Mouse (Mus musculus): ENCODE measurements at regions not wholly inside any gene's neighbourhood (a gene's known extent, or its start where the extent isn't known, plus 50 kb on each side); places are given as distances from the start of the nearest gene placed in this dataset.

DNA sequence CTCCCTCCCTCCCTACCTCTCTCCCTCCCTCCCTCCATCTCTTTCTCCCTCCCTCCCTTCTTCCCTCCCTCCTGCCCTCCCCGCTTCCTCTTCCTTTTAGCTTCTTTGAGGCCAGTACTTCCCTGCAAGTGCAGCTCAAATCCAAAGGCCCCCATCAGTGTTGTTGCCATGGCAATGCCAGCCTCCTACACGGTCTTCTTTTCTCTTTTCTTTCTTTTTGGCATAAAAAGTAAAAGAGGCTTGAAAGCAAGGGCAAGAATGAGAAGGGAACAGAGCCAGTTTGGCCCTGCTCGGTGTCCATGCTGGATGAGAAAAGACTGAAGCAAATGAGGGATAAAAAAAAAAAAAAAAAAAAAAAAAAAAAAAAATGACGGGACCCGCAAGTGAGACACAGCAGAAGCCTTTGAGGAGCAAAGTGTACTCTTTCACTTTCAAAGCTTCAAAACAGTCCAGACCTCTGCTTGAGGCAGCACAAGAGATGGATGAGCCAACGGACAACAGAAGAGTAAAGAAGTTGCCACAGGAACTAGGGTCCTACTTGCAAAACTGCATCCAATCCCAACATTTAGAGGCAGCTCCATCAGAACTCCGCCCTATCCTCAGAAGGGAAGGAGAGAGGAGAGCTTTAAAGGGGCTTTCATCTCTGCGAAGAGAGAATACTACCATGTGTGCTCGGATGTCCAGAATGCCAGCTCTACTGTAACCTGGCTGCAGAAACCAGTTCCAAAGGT is 106.9 kb upstream of the Pabpc6 start:
- intact Hi-C loops (cut with DNase I) = loop anchor here (5.0 kb wide), 1 partner anchor 186 kb away; no protein-coding TSS in a partner anchor
- no peak for DNase-seq

DNA sequence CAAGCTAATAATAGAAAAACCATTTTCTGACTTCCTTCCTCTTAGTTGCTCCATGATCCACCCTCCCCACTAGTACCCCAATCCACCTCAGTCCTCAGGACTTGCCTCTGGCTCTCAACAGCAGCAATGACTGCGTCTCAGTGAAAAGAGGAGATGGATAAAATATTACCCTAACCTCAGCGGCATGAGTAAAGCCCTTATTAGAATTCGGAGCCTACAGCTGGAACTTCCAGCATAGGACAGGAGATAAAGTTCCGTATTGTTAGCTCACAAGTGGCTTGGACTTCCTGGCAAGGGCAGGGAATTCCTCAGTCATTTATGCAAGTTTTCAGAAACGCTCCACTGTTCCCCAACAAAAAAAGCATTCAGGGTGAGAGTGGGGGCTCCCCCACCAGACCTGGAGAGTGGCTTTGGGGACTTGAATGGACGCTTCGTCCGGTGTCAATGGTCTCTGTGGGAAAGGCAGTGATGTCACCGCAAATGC is 106.2 kb upstream of the Pabpc6 start:
- peak in 1 of 2 experiments; percentile 55 for DNase-seq
- intact Hi-C loops (cut with DNase I) = loop anchor here (5.0 kb wide), 1 partner anchor 187 kb away; no protein-coding TSS in a partner anchor

GRCm38 (mm10) chr17:9774740-9775629 is 105.5 kb upstream of the Pabpc6 start:
- no peak for DNase-seq
- intact Hi-C loops (cut with DNase I) = loop anchor here (5.0 kb wide), 1 partner anchor 187 kb away; no protein-coding TSS in a partner anchor

- DNase-seq = no peak
- intact Hi-C loops (cut with DNase I) = no loop called here
Measured at GRCm38 (mm10) chr17:9773744-9774143, 104.2 kb upstream of the Pabpc6 start.

DNA sequence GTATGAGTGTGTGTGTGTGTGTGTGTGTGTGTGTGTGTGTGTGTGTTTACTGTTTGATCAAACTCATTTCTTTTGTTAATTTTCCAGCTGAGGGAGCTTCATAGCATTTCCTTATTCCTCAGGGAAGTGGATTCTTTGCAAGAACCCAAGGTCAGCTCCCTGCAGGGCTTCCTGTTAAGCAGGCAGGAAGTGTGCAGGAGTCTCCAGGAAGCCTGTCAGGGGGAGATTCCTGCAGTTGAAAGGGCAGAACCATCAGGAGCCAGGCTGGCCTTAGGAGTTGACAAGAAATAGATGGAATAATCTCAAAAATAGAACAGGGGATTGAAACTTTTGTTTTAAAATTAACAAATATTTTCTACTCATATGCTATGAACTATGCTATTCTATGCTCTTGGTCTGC is 98.8 kb upstream of the Pabpc6 start:
- DNase-seq = no peak
- intact Hi-C loops (cut with DNase I) = loop anchor here (10.0 kb wide), 1 partner anchor 733 kb away; no protein-coding TSS in a partner anchor

DNA sequence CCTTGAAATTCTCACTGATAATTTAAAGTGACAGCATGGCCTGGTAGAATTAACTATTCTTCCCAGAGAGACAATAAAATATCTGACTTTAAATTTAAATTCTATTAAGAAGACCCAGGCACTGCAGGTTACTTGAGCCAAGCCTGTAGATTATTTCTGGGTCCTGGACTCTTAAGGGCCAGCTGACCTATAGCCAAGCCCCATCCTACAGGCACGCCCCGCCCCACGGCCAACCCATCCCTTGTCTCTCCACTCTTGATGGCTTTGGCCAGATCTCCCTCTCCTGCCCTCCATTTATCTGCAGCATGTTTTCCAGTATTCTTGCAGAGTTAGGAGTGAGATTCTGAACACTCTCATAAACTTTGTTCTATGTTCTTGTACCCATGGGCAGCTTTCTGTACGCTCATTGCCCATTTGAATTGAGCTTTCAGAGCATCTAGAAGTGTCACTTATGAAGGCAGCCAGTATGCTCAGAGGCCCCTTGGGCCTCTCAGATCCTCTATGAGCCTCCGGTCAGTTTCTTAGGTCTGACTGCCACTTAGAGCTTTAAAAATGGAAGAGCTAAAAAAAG is 96.2 kb upstream of the Pabpc6 start:
- intact Hi-C loops (cut with DNase I) = loop anchor here (10.0 kb wide), 1 partner anchor 731 kb away; no protein-coding TSS in a partner anchor

DNA sequence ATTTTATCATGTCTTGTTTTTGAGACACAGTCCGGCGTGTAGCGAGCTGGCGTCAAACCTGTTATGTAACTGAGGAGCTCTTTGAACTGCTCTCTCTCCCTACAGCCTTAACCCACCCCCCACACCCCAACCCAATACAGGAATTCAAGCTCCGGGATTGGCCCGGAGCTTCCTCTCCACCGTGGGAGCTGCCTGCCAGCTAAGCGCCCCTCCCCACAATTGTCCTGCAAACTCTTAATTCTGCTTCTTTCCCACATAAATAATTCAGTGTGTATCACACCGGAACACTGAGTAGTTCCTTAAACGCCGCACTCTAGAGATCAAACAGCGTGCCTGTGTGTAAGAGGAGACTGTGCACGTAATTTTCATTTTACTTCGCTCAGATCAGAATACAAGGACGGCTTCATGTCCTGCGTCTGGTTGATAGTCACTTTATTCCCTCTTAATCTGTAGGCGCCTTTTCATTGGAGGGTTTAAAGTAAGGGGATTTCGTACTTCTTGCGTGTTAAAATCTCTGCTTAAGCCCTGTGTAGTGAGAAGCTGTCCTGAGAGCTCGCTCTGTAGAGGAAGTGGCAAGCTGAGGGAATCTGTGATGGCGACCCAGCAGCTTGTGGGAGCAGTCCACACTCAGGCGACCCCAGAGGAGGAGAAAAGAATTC is 95.3 kb upstream of the Pabpc6 start:
- DNase-seq = peak; percentile 49 to 70
- intact Hi-C loops (cut with DNase I) = loop anchor here (10.0 kb wide), 1 partner anchor 730 kb away; no protein-coding TSS in a partner anchor

More for the DNA sequence above, 96.2 kb upstream of the Pabpc6 start:
- no peak for DNase-seq

DNA sequence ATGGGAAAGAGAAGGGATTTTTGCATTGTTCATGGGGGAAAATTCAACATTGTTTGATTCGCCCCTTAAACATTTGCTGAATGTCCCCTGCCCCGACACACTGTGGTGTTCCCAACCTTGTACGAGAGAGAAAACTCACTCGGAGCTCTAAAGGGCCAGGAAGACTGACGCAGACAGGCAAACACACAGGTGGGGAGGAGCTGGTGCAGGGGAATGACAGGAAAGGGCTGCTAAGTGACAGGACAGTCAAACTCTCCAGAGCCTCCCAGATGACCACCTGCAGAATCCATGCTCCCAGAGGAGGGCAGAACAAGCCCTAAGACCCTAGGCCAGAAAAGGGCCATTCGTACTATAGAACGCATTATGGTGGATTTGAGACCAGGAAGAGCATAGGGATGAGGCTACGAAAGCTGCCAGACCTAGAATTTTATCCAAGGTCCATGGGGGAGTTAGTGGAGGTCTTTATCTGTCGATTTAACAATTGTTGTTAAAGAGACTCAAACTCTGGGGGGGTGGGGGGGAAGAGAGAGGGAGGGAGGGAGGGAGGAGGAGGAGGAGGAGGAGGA is 94.6 kb upstream of the Pabpc6 start:
- no peak for DNase-seq
- intact Hi-C loops (cut with DNase I) = loop anchor here (10.0 kb wide), 1 partner anchor 729 kb away; no protein-coding TSS in a partner anchor

GRCm38 (mm10) chr17:9763110-9763509 is 93.6 kb upstream of the Pabpc6 start:
- intact Hi-C loops (cut with DNase I) = loop anchor here (10.0 kb wide), 1 partner anchor 728 kb away; no protein-coding TSS in a partner anchor
- DNase-seq = no peak

DNA sequence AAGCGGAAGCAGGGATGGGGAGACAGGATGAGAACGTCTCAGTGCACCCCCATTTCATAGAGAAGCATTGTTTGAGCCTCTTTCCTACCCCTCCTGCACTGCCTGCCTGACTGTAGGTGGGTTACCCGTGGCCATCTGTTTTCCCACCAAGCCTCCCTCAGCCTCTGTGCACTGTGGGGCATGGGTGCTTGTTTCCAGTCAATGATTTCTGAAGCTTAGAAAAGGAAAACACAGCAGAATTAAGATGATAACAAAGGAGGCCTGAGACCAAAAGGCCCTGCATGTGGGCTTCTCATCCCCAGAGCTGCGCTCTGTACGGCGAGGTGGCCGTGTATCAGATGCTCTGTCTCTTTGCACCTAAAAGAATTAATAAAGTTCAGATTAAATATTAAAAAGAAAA is 92.9 kb upstream of the Pabpc6 start:
- no peak for DNase-seq
- intact Hi-C loops (cut with DNase I) = loop anchor here (10.0 kb wide), 1 partner anchor 728 kb away; no protein-coding TSS in a partner anchor

DNA sequence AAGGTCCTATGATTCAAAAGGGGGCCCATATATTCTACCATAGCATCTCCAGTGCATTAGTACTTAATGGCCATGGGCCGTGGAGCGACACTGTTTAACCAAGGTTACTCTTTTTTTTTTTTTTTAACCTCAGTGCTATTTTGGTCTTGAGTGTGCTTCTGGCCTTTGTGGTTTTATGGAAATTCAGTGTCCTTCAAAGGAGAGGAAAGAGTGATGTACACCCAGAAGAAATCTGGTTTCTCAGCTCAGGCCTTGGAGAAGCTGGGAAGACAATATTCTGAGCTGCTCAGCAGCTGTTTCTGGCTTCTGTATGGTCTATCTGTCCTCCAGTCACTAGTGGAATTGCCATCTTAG is 91.2 kb upstream of the Pabpc6 start:
- no peak for DNase-seq
- intact Hi-C loops (cut with DNase I) = loop anchor here (2.0 to 10.0 kb wide), 3 partner anchors 280 to 726 kb away; no protein-coding TSS in a partner anchor

DNA sequence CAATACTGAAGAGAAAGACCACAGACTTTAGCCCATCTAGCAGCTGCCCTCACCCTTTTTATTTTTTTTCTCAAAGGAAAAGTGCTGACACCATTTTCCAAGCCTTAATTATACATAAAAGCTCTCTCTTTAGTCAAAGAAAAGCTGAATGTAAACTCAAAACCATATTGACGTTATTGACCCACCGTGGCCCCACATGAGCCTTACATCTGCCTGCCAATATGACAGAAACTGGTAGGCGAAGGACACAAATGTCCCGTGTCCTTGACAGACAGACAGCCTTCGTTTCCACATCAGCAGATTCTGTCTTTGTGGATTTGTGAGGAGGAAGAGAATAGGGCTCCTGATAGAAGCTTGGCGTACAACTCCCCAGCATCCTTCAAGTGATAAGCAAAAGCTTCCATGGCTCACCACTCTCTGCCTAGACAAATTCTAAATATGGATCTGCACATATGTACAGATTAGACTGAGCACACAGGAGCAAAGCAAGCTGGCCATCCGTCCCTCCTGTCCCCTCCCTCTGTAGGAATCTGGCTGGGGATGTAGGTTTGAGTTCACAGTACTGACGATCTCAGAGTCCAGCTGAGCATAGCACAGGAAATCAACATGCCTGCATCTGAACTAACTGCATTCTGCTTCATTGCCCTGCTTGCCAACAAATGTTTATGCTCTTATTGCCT is 90.6 kb upstream of the Pabpc6 start:
- DNase-seq = no peak
- intact Hi-C loops (cut with DNase I) = loop anchor here (2.0 to 10.0 kb wide), 3 partner anchors 281 to 725 kb away; no protein-coding TSS in a partner anchor

- DNase-seq = peak; percentile 58 to 68
- intact Hi-C loops (cut with DNase I) = loop anchor here (2.0 to 10.0 kb wide), 4 partner anchors 129 to 1305 kb away; no protein-coding TSS in a partner anchor
Measured at GRCm38 (mm10) chr17:9759421-9759852, 89.9 kb upstream of the Pabpc6 start.

DNA sequence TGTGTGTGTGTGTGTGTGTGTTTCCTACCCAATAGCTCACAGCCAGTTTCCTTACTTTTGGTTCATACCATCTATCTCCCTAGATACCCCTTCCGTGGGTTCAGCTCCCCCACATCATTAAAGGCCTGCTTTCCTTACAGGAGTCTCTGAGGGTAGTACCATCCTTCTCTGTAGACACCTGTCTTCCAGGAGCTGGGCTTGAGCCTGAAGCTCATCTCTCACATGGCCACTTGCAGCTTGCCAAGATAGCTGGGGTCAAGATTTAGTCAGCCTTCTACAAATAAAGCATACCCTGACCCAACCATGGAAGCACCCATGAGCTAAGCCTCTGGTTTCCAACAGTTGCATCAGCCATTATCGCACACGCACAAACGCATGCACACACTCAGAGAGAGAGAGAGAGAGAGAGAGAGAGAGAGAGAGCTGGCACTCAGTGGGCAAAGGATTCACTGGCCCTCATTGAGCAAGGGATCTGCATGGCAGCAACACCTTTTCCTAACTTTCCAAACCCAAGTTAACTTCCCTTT is 88.3 kb upstream of the Pabpc6 start:
- DNase-seq = no peak
- intact Hi-C loops (cut with DNase I) = loop anchor here (2.0 to 10.0 kb wide), 6 partner anchors 131 to 1307 kb away; no protein-coding TSS in a partner anchor

DNA sequence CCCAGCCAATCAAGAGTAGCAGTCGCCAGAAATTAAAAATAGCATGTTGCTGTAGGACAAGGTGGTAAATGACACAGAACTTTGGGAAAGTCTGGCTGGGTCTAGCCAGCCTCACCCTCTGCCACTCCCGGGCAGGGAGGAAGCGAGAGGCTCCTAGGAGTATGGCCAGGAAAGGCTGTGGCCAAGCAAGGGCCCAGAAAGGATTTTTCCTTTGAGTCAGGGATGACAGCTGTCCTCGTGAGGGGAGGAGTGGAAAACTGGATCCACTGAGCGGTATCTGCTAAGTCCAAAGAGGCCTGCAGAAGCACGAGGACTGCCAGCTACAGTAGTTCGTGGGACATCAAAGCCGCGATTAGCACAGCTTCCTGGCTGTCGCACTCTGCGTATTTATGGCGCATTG is 87.2 kb upstream of the Pabpc6 start:
- intact Hi-C loops (cut with DNase I) = loop anchor here (2.0 to 10.0 kb wide), 4 partner anchors 206 to 1308 kb away; no protein-coding TSS in a partner anchor
- DNase-seq = peak; percentile 58 to 79

DNA sequence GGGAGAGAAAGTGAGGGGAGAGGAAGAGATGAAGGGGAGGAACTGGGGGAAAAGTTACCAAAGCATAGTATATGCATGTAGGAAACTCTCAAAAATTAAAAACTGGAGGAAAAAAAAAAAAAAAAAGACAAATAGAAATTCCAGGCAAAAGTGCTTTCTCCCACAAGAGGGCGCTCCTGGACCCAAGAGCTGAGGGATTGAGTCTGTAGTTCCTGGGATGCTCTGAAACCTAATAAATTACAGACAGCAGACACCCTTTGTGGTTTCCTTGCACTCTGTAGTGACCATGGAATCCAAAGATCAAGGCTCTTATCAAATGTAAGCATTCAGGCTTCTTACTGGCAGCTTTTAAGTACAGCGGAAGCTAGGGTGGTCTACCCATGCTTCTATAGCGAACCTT is 86.7 kb upstream of the Pabpc6 start:
- intact Hi-C loops (cut with DNase I) = loop anchor here (2.0 to 10.0 kb wide), 4 partner anchors 206 to 1309 kb away; no protein-coding TSS in a partner anchor
- DNase-seq = peak; percentile 75 to 82

GRCm38 (mm10) chr17:9755576-9755975 is 86.1 kb upstream of the Pabpc6 start:
- intact Hi-C loops (cut with DNase I) = loop anchor here (5.0 to 10.0 kb wide), 2 partner anchors 207 to 1309 kb away; no protein-coding TSS in a partner anchor
- DNase-seq = no peak

DNA sequence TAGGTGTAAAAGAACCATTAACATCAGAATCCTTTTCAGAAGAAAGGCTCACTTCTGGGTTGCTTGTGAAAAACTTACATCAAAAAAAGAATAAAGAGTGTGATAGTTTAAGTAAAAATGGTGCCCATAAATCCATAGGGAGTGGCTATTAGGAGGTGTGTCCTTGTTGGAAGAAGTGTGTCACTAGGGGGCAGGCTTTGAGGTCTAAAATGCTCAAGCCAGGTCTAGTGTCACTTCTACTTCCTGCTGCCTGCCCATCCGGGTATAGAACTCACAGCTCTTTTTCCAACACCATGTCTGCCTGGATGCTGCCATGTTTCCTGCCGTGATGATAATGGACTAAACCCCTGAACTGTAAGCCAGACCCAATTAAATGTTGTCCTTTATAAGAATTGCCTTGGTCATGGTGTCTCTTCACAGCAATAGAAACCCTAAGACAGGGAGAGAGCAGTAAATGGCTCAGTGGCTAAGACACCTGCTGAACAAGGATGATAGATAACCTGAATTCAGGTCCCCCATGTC is 85.4 kb upstream of the Pabpc6 start:
- intact Hi-C loops (cut with DNase I) = loop anchor here (5.0 to 10.0 kb wide), 3 partner anchors 207 to 1310 kb away; no protein-coding TSS in a partner anchor
- no peak for DNase-seq
